Mouse (Mus musculus) embryonic facial prominence, embryonic 11.5 days (tissue): Measurements from ENCODE around the gene 1700001C19Rik. TPM values are rescaled to one million over a fixed set of nuclear protein-coding genes. Genes with fewer than 3 reads are reported as not detected.
"Not testable (repeated sequence)": the region's sequence is repeated elsewhere in the genome, so short reads cannot be mapped to it uniquely, and the experiment has no call there.

Experiments
- ATAC-seq: fragments of 200-750 bp; cut with Nextera tagmentation; replicated peaks from 2 replicates; pipeline ENCODE4 v1.8.0; 2017; ENCODE audit warnings: low read depth; ENCODE audit not compliant: insufficient number of reproducible peaks, low FRiP score, low TSS enrichment
- DNase-seq: peaks from one replicate; pipeline ENCODE4 v3.0.0-alpha.2; 2015; ENCODE audit warnings: low spot score
- H3K27ac ChIP-seq: fragments of 300-500 bp; sonication (generic); replicated peaks from 2 replicates; pipeline ENCODE4 v1.5.1; 2014; ENCODE audit warnings: mild to moderate bottlenecking, low read depth, low read length, control low read depth
- H3K27me3 ChIP-seq: fragments of 300-500 bp; sonication (generic); 2 replicates; pipeline ENCODE4 v1.6.1; 2014; ENCODE audit warnings: mild to moderate bottlenecking, low read length, moderate library complexity, mixed read lengths; ENCODE audit not compliant: control insufficient read depth, insufficient read depth
- H3K36me3 ChIP-seq: fragments of 300-500 bp; sonication (generic); replicated peaks from 2 replicates; pipeline ENCODE4 v1.6.1; 2014; ENCODE audit warnings: low read depth, mild to moderate bottlenecking, low read length, moderate library complexity, mixed read lengths; ENCODE audit not compliant: control insufficient read depth, insufficient read depth
- H3K4me1 ChIP-seq: fragments of 300-500 bp; sonication (generic); 2 replicates; pipeline ENCODE4 v1.6.1; 2014; ENCODE audit warnings: low read length, mixed read lengths; ENCODE audit not compliant: control insufficient read depth, insufficient read depth
- H3K4me2 ChIP-seq: fragments of 300-500 bp; sonication (generic); 2 replicates; pipeline ENCODE4 v1.6.1; 2014; ENCODE audit warnings: low read depth, mild to moderate bottlenecking, control low read depth, low read length, moderate library complexity
- H3K4me3 ChIP-seq: fragments of 300-500 bp; sonication (generic); 2 replicates; pipeline ENCODE4 v1.5.1; 2014; ENCODE audit warnings: low read depth, low read length, control low read depth
- H3K9ac ChIP-seq: fragments of 300-500 bp; sonication (generic); replicated peaks from 2 replicates; pipeline ENCODE4 v1.6.1; 2014; ENCODE audit warnings: mild to moderate bottlenecking, control low read depth, low read length
- H3K9me3 ChIP-seq: fragments of 300-500 bp; sonication (generic); replicated peaks from 2 replicates; pipeline ENCODE4 v1.6.1; 2016; ENCODE audit warnings: mild to moderate bottlenecking, low read length, inconsistent platforms, mixed read lengths; ENCODE audit not compliant: control insufficient read depth
- WGBS: fragments of 180-500 bp; shearing (Covaris S2); extraction: QIAGEN DNeasy Blood & Tissue Kit; methylation state at CpG from one replicate; pipeline ENCODE4 v1.1.7; 2014; 5-methylcytosine and 5-hydroxymethylcytosine counted together
- polyA plus RNA-seq: library from polyadenylated mRNA; unstranded; fragments of >200 nt; fragmentation: Nextera tagmentation; extraction: Ambion mirVana; gene quantifications from 2 replicates; pipeline ENCODE4 v1.2.1, GENCODE M21; 2014

The 1700001C19Rik gene
- polyA plus RNA-seq, 1 experiment from 2014 or later: 0.25 TPM

GRCm38 (mm10) chr17:47438611-47439010, 1.4 kb upstream of the 1700001C19Rik start:
- DNase-seq (no peak), ATAC-seq (no peak)
- Histone ChIP-seq H3K4me1 (no peaks in the 10 kb centered on the region; the same call in 1 of the 2 replicates), H3K9ac (no peak overlapping the region), H3K27ac (no peak overlapping the region), H3K36me3 (no peaks in the 10 kb centered on the region), H3K27me3 (peaks cover 20% of the 10 kb centered on the region), H3K4me3 (no peak overlapping the region), H3K9me3 (no peaks in the 10 kb centered on the region), H3K4me2 (no peak overlapping the region)
- 64% methylated on average over 6 of the region's 6 CpGs for WGBS

GRCm38 (mm10) chr17:47436156-47436906, 845 bp downstream of the 1700001C19Rik start, which contains the start of gene AI661453:
AI661453 (plus strand) TSS chr17:47436615.
- H3K4me1 ChIP-seq: no peaks in the 10 kb centered on the region; the same call in 1 of the 2 replicates
- H3K9ac ChIP-seq: peak within 1 kb of the TSS; percentile 44; the same call in 1 of the 2 replicates
- WGBS: under 1% methylated on average over 45 of the region's 45 CpGs
- H3K4me2 ChIP-seq: peak within 1 kb of the TSS; percentile 79
- ATAC-seq (no peak), DNase-seq (peak; percentile 52)
- peak within 1 kb of the TSS; percentile 36 for H3K4me3 ChIP-seq
- no peaks in the 10 kb centered on the region for H3K9me3 ChIP-seq
- no peaks in the 10 kb centered on the region for H3K36me3 ChIP-seq
- H3K27me3 ChIP-seq: peaks cover 20% of the 10 kb centered on the region
- no peak within 1 kb of the TSS for H3K27ac ChIP-seq

GRCm38 (mm10) chr17:47430815-47431214, 6.4 kb downstream of the 1700001C19Rik start:
- WGBS: 69% methylated on average over 5 of the region's 5 CpGs
- no peak overlapping the region for H3K4me3 ChIP-seq
- no peak for ATAC-seq

GRCm38 (mm10) chr17:47428831-47429304, 8.3 kb downstream of the 1700001C19Rik start:
- 0 out of 2 replicates have a peak overlapping the region, but pooled peaks have one; percentile 1 for H3K4me2 ChIP-seq
- no peak overlapping the region for H3K9ac ChIP-seq
- DNase-seq (peak; percentile 70), ATAC-seq (peak; percentile 66; the same call in 1 of the 2 replicates)
- no peaks in the 10 kb centered on the region for H3K4me1 ChIP-seq
- WGBS: 6% methylated on average over 8 of the region's 8 CpGs
- no peaks in the 10 kb centered on the region for H3K9me3 ChIP-seq
- H3K4me3 ChIP-seq: no peak overlapping the region
- no peak overlapping the region for H3K27ac ChIP-seq
- no peaks in the 10 kb centered on the region for H3K27me3 ChIP-seq
- H3K36me3 ChIP-seq: no peaks in the 10 kb centered on the region

More at GRCm38 (mm10) chr17:47430815-47431214, 6.4 kb downstream of the 1700001C19Rik start:
- H3K27me3 ChIP-seq: no peaks in the 10 kb centered on the region
- H3K9ac ChIP-seq: no peak overlapping the region
- H3K9me3 ChIP-seq: no peaks in the 10 kb centered on the region
- DNase-seq: no peak
- H3K4me2 ChIP-seq: no peak overlapping the region
- no peaks in the 10 kb centered on the region for H3K36me3 ChIP-seq
- no peaks in the 10 kb centered on the region for H3K4me1 ChIP-seq
- no peak overlapping the region for H3K27ac ChIP-seq

GRCm38 (mm10) chr17:47427316-47427715, 9.9 kb downstream of the 1700001C19Rik start:
- no peak for DNase-seq
- Histone ChIP-seq H3K9ac (no peak overlapping the region), H3K4me1 (no peaks in the 10 kb centered on the region), H3K4me2 (no peak overlapping the region), H3K27ac (no peak overlapping the region), H3K36me3 (no peaks in the 10 kb centered on the region), H3K9me3 (no peaks in the 10 kb centered on the region), H3K27me3 (no peaks in the 10 kb centered on the region), H3K4me3 (no peak overlapping the region)
- 69% methylated on average over 6 of the region's 6 CpGs for WGBS
- no peak for ATAC-seq

- no peak overlapping the region for H3K4me3 ChIP-seq
- H3K4me1 ChIP-seq: no peaks in the 10 kb centered on the region
- no peaks in the 10 kb centered on the region for H3K9me3 ChIP-seq
- no peak overlapping the region for H3K27ac ChIP-seq
- 86% methylated on average over 6 of the region's 6 CpGs for WGBS
- no peak overlapping the region for H3K9ac ChIP-seq
- DNase-seq: no peak
- H3K27me3 ChIP-seq: no peaks in the 10 kb centered on the region
- H3K4me2 ChIP-seq: no peak overlapping the region
- no peak for ATAC-seq
- H3K36me3 ChIP-seq: no peaks in the 10 kb centered on the region
Measured at GRCm38 (mm10) chr17:47424186-47424585, 13.0 kb downstream of the 1700001C19Rik start.

GRCm38 (mm10) chr17:47422616-47423015, 14.6 kb downstream of the 1700001C19Rik start:
- not testable (repeated sequence) for H3K36me3 ChIP-seq, H3K4me1 ChIP-seq, H3K4me3 ChIP-seq, H3K9ac ChIP-seq, H3K27ac ChIP-seq, ATAC-seq, H3K27me3 ChIP-seq, DNase-seq, H3K9me3 ChIP-seq, H3K4me2 ChIP-seq
- 87% methylated on average over 1 of the region's 1 CpGs for WGBS

GRCm38 (mm10) chr17:47421566-47421965, 15.6 kb downstream of the 1700001C19Rik start:
- no peak for DNase-seq
- no peaks in the 10 kb centered on the region for H3K9me3 ChIP-seq
- no peak overlapping the region for H3K4me3 ChIP-seq
- no peaks in the 10 kb centered on the region for H3K27me3 ChIP-seq
- H3K4me1 ChIP-seq: no peaks in the 10 kb centered on the region
- H3K27ac ChIP-seq: no peak overlapping the region
- no peak for ATAC-seq
- no peak overlapping the region for H3K9ac ChIP-seq
- no peak overlapping the region for H3K4me2 ChIP-seq
- WGBS: 75% methylated on average over 3 of the region's 3 CpGs
- no peaks in the 10 kb centered on the region for H3K36me3 ChIP-seq
